Mouse (Mus musculus): Measurements from ENCODE around the gene Washc1. TPM values are rescaled to one million over a fixed set of nuclear protein-coding genes. Genes with fewer than 3 reads are reported as not detected.
A peak's percentile ranks its signal among the peaks of the same experiment; 100 is the strongest.

The Washc1 gene
- polyA plus RNA-seq, 1 experiment = 32.3 TPM

DNA sequence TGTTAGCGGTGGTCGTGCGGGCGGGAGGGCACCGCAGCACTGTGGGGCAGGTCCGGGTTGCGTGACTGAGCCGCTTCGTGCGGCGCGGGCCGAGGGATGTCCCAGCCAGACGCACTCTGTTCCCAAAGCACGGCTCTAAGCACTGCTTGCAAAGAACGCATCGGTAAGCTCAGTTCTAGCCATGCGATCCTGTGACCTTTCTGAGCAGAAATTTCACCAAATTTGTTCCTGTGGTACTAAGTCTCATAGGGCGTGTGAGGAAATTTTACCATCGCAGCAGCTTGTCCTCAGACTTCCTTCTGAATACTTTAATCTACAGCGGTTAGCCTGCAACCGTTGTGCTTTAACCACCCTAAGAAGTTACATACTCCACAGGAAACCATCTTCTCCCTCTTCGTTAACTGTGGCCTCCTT, 33.9 kb upstream of the Washc1 start:
- Histone ChIP-seq H3K36me3 (ENCODE audit: control insufficient read depth, insufficient read depth, low read length) (peaks cover 16% of the 10 kb centered on the region), H3K4me3 (ENCODE audit: low read depth, low read length) (peak overlapping the region; percentile 91), H3K27me3 (ENCODE audit: control insufficient read depth, insufficient read depth, low read length) (no peaks in the 10 kb centered on the region), H3K4me1 (ENCODE audit: control insufficient read depth, insufficient read depth, insufficient read length, low read length) (no peaks in the 10 kb centered on the region; the same call in 1 of the 2 replicates), H3K27ac (ENCODE audit: insufficient read depth, low read depth, low read length) (peak overlapping the region; percentile 46)
- WGBS = 1% methylated on average over 23 of the region's 23 CpGs
- TF ChIP-seq CTCF (IDR thresholded peaks at IDR 0.05; ENCODE audit: extremely low read depth, insufficient read length, insufficient replicate concordance, low read depth, low read length) (no peak), POLR2A (IDR thresholded peaks at IDR 0.05; ENCODE audit: low read depth, low read length) (no peak)

DNA sequence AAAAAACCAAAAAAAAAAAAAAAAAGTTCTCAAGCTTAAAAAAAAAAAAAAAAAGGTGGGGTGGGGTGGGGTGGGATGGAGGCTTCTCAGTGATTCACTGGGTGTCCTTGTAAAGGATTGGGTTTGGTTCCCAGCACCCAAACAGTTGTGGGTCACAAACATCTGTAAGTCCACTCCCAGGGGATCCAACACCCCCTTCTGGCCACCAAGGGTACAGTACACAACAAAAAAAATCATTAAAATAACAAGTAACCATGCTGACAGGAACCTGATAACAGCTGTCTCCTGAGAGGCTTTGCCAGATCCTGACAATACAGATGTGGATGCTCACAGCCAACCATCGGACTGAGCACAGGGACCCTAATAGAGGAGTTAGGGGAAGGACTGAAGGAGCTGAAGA, 26.9 kb upstream of the Washc1 start:
- Histone ChIP-seq H3K4me3 (ENCODE audit: low read depth, low read length) (no peak overlapping the region), H3K27ac (ENCODE audit: insufficient read depth, low read depth, low read length) (no peak overlapping the region), H3K4me1 (ENCODE audit: control insufficient read depth, insufficient read depth, insufficient read length, low read length) (no peaks in the 10 kb centered on the region), H3K27me3 (ENCODE audit: control insufficient read depth, insufficient read depth, low read length) (no peaks in the 10 kb centered on the region), H3K36me3 (ENCODE audit: control insufficient read depth, insufficient read depth, low read length) (peaks cover 43% of the 10 kb centered on the region)
- no peak for TF ChIP-seq CTCF (IDR thresholded peaks at IDR 0.05; ENCODE audit: extremely low read depth, insufficient read length, insufficient replicate concordance, low read depth, low read length)
- TF ChIP-seq POLR2A (IDR thresholded peaks at IDR 0.05; ENCODE audit: low read depth, low read length) = no peak
- WGBS = 76% methylated on average over 1 of the region's 1 CpGs

DNA sequence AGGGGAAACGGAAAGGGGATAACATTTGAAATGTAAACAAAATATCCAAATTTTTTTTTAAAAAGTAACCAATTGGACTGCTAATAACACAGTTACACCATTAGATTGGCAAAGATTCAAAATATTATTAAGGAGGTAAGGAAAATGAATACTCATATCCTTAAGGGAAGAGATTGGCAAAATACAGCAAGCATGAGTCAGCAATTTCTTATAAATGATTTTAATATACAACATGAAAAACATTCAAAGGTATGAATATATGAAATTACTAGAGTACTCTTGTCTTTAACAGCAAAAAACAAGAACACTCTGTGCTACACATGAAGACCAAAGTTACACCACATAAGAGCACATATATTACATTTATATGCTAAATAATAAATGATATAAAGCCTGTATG, 26.3 kb upstream of the Washc1 start:
- 92% methylated on average over 1 of the region's 1 CpGs for WGBS
- no peaks in the 10 kb centered on the region for H3K4me1 ChIP-seq (ENCODE audit: control insufficient read depth, insufficient read depth, insufficient read length, low read length)
- no peak overlapping the region for H3K27ac ChIP-seq (ENCODE audit: insufficient read depth, low read depth, low read length)
- TF ChIP-seq CTCF (IDR thresholded peaks at IDR 0.05; ENCODE audit: extremely low read depth, insufficient read length, insufficient replicate concordance, low read depth, low read length) (no peak), POLR2A (IDR thresholded peaks at IDR 0.05; ENCODE audit: low read depth, low read length) (no peak)
- peaks cover 43% of the 10 kb centered on the region for H3K36me3 ChIP-seq (ENCODE audit: control insufficient read depth, insufficient read depth, low read length)
- no peaks in the 10 kb centered on the region for H3K27me3 ChIP-seq (ENCODE audit: control insufficient read depth, insufficient read depth, low read length)
- no peak overlapping the region for H3K4me3 ChIP-seq (ENCODE audit: low read depth, low read length)

GRCm38 (mm10) chr17:66090251-66090650, 21.1 kb upstream of the Washc1 start:
- Histone ChIP-seq H3K27ac (ENCODE audit: insufficient read depth, low read depth, low read length) (no peak overlapping the region), H3K4me3 (ENCODE audit: low read depth, low read length) (no peak overlapping the region), H3K27me3 (ENCODE audit: control insufficient read depth, insufficient read depth, low read length) (no peaks in the 10 kb centered on the region), H3K4me1 (ENCODE audit: control insufficient read depth, insufficient read depth, insufficient read length, low read length) (no peaks in the 10 kb centered on the region), H3K36me3 (ENCODE audit: control insufficient read depth, insufficient read depth, low read length) (peaks cover 39% of the 10 kb centered on the region)
- TF ChIP-seq CTCF (IDR thresholded peaks at IDR 0.05; ENCODE audit: extremely low read depth, insufficient read length, insufficient replicate concordance, low read depth, low read length) (no peak), POLR2A (IDR thresholded peaks at IDR 0.05; ENCODE audit: low read depth, low read length) (no peak)

DNA sequence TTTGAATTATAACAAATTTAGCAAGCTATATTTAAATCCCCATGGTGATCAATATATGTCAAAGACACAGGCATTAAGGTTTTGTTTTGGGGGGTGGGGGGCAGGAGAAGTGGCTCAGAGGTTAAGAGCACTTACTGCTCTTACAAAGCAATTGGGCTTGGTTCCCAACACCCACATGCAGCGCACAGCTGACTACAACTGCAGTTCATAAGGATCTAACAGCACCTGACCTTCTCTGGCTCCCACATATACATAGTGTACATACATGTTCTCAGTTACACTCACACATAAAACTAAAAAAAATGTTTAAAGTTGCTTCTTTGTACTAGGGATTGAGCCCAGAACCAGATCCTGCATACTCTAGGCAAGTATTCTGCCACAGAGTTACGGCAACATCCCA, 20.0 kb upstream of the Washc1 start:
- Histone ChIP-seq H3K27me3 (ENCODE audit: control insufficient read depth, insufficient read depth, low read length) (no peaks in the 10 kb centered on the region), H3K27ac (ENCODE audit: insufficient read depth, low read depth, low read length) (no peak overlapping the region), H3K36me3 (ENCODE audit: control insufficient read depth, insufficient read depth, low read length) (peaks cover 29% of the 10 kb centered on the region), H3K4me3 (ENCODE audit: low read depth, low read length) (no peak overlapping the region), H3K4me1 (ENCODE audit: control insufficient read depth, insufficient read depth, insufficient read length, low read length) (no peaks in the 10 kb centered on the region)
- 90% methylated on average over 2 of the region's 2 CpGs for WGBS
- TF ChIP-seq CTCF (IDR thresholded peaks at IDR 0.05; ENCODE audit: extremely low read depth, insufficient read length, insufficient replicate concordance, low read depth, low read length) (no peak), POLR2A (IDR thresholded peaks at IDR 0.05; ENCODE audit: low read depth, low read length) (no peak)

DNA sequence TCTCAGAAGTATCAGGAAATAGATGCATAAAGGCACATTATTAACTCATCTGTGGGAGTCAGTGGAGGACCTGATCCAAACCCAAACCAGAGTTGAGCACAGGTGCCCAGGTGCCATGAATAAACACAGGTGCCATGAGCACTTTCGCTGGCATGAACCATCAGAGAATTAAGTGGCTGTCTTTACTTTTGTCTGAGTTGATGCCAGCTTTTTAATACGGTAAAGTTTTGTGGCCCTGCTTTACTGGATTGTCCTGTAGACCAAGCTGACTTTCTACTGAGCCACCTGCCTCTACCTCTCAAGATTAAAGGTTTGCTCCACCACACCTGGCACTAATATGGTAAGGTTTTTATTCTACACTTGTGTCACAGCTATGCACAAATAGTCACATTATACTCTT, 19.3 kb upstream of the Washc1 start:
- TF ChIP-seq POLR2A (IDR thresholded peaks at IDR 0.05; ENCODE audit: low read depth, low read length) (no peak), CTCF (IDR thresholded peaks at IDR 0.05; ENCODE audit: extremely low read depth, insufficient read length, insufficient replicate concordance, low read depth, low read length) (no peak)
- no peaks in the 10 kb centered on the region for H3K27me3 ChIP-seq (ENCODE audit: control insufficient read depth, insufficient read depth, low read length)
- H3K36me3 ChIP-seq (ENCODE audit: control insufficient read depth, insufficient read depth, low read length) = peaks cover 25% of the 10 kb centered on the region
- no peak overlapping the region for H3K4me3 ChIP-seq (ENCODE audit: low read depth, low read length)
- no peaks in the 10 kb centered on the region for H3K4me1 ChIP-seq (ENCODE audit: control insufficient read depth, insufficient read depth, insufficient read length, low read length)
- 51% methylated on average over 2 of the region's 2 CpGs for WGBS
- no peak overlapping the region for H3K27ac ChIP-seq (ENCODE audit: insufficient read depth, low read depth, low read length)

GRCm38 (mm10) chr17:66092664-66093063, 18.7 kb upstream of the Washc1 start:
- H3K4me1 ChIP-seq (ENCODE audit: control insufficient read depth, insufficient read depth, insufficient read length, low read length) = no peaks in the 10 kb centered on the region
- H3K4me3 ChIP-seq (ENCODE audit: low read depth, low read length) = no peak overlapping the region
- H3K27ac ChIP-seq (ENCODE audit: insufficient read depth, low read depth, low read length) = no peak overlapping the region
- 69% methylated on average over 3 of the region's 3 CpGs for WGBS
- TF ChIP-seq CTCF (IDR thresholded peaks at IDR 0.05; ENCODE audit: extremely low read depth, insufficient read length, insufficient replicate concordance, low read depth, low read length) (no peak), POLR2A (IDR thresholded peaks at IDR 0.05; ENCODE audit: low read depth, low read length) (no peak)
- no peaks in the 10 kb centered on the region for H3K27me3 ChIP-seq (ENCODE audit: control insufficient read depth, insufficient read depth, low read length)
- peaks cover 20% of the 10 kb centered on the region for H3K36me3 ChIP-seq (ENCODE audit: control insufficient read depth, insufficient read depth, low read length)

All from small intestine, adult 2 months (tissue).